Mouse (Mus musculus) embryo, embryonic 10.5 days (tissue): ENCODE measurements around the gene Edc3.
"Not testable (repeated sequence)": the region's sequence is repeated elsewhere in the genome, so short reads cannot be mapped to it uniquely, and the experiment has no call there.

ENCODE experiments used
- DNase-seq: peaks from one replicate; pipeline ENCODE4 v3.0.0-alpha.2; 2015; ENCODE audit warnings: low spot score

Gene Edc3

DNA sequence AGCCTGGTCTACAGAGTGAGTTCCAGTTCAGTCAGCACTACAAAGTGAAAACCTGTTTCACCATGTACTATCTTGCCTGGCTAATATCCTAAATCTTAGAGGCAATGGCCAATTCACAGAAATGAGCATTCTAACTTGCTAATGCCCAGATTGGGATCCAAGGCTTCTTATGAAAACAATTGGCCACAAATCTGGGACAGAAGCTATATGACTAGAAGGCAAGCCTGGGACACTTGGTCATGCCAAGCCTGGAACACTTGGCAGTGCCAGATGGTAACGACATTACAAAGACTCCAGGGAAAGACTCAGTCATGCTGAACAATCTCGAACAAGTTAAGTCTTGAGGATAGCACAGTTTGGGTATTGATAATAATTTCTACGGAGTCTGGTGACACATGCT lies 1.8 kb upstream of the Edc3 start:
- DNase-seq, result no peak

- DNase-seq, result peak; percentile 49
These were observed 457 bp downstream of the Edc3 start for GRCm38 (mm10) chr9:57708720-57709274.

DNA sequence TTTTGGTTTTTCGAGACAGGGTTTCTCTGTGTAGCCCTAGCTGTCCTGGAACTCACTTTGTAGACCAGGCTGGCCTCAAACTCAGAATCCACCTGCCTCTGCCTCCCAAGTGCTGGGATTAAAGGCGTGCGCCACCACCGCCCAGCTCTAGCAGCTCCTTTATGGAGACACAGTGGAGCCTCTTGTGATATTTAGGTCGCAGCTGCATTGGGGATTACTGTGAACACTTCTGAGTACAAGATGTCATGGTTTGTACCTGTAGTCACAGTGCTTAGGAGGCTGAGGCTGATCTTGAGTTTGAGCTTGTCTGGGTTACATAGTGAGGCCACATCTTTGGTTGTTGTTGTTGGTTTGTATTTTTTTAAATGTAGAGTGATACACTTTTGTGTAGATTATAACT lies 1.9 kb downstream of the Edc3 start:
- DNase-seq, result not testable (repeated sequence)

DNA sequence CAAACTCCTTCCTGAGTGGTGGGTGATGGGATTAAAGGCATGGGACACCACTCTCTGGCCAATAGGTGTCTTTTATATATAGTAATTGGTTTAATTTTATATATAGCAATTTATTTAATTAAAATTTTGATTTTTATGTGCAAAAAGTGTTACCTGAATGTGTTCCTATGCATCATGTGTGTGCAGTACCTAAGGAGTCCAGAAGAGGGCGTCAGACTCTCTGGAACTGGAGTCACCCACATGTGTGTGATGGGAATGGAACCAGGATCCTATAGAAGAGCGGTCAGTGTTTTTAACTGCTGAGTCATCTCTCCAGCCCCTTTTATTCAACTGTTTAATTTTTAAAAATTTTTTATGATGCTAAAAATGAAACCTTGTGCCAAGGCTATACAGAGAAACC lies 3.9 kb downstream of the Edc3 start:
- DNase-seq, result no peak

DNA sequence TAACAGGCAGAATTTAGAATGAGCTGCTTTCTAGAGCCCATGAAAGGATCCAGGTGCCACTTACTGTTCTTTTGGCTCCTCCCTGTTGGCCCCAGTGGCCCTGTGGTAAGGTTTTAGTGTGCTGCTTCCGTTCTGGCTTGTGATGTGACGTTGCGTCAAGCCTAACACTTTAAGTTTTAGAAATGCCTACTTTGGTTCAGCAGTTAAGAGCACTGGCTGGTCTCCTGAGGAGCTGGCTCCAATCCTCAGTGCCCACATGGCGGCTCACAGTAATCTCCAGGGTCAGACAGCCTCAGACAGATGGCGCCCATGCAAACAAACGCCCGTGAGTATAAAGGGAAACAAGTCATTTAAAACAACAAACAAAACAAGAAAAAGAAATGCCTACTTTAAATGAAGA lies 10.1 kb downstream of the Edc3 start:
- no peak for DNase-seq

DNA sequence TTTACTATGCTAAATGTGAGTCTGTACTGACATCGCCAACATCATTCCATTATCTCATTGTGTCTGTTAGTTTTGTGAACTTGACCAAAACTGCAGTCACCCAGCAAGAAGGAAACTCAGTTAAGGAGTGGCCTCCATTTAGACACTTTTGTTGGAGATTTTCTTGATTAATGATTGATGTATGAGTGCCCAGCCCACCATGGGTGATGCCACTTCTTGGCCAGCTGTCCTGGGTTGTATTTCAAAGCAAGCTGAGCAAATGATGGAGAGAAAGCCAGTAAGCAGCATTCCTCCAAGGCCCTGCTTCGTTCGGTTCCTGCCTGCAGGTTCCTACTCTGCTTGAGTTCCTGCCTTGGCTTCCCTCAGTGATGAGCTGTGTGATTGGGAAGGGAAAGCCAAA lies 12.4 kb downstream of the Edc3 start:
- DNase-seq, result no peak

DNA sequence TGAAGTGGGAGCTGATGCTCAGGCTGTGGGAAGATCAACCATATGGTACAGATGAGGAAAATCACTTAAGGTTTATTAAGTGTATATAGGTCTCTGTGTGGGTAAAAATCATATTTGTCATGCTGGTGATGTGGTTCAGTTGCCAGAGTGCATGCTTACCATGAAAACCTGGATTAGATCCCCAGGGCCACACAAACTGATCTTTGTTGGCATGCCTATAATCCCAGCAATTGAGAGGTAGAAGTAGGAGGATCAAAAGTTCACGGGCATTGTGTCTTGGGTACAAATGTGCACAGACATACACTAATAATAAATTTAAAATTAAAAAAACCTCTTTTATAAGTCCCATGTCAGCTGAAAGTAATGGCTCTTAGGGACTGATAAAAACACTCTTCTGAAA lies 14.0 kb downstream of the Edc3 start:
- no peak for DNase-seq

DNA sequence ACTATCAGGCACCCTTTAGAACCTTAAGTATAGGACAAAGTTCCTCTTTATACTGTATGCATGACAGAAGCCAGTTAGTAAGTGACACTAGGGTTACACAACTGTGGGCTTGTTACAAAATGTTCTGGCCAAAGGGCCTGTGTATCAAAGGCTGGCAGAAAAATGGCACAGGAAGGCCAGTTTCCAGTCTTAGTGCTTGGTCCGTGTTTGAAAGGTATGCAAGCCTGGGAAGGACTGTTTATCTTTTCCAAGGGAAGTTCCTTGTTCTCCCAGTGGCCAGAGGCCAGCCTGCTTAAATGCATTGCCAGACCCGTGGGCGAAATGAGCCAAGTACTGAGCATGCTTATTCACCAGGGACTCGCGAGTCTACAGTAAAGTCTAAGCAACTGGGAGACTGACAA lies 15.0 kb downstream of the Edc3 start:
- DNase-seq, result no peak

GRCm38 (mm10) chr9:57723796-57724195 lies 15.5 kb downstream of the Edc3 start:
- no peak for DNase-seq

DNA sequence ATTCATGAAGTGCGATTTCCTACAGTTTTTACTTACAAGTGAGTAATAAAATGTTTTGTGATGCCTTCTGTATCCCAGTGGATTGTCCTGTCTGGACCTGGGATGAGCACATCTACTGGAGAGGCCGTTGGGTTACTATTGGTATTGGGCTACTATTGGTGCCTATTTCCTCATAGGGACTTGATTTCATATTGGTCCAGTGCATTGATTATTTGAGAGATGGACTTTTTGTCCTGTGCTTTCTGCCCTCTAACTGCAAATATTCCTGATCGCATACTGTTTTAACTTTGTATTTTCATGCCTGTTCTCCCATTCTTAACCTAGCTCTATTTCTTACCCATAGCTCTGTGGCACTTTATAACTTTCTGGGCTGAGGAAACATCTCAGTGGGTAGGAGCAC lies 16.4 kb downstream of the Edc3 start:
- DNase-seq, result no peak

DNA sequence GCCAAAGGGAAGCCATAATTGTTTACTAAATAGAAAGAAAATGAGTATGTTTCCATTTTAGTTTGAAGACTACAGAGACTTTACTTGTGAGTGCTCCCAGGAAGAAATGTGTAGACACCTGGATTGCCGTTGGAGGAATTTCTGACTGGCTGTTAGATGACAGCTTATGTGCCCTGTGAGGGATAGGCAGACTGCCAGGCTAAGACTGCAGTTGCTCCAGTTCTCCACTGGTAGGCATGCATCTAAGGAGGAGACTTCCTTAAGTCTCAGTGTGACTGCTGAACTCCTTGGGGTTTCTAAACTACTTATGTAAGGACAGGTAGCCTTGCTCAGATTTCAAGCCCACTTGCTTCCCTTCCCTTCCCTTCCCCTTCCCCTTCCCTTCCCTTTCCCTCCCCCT lies 20.0 kb downstream of the Edc3 start:
- DNase-seq, result no peak

- no peak for DNase-seq
These were observed 25.3 kb downstream of the Edc3 start for GRCm38 (mm10) chr9:57733606-57734005.

DNA sequence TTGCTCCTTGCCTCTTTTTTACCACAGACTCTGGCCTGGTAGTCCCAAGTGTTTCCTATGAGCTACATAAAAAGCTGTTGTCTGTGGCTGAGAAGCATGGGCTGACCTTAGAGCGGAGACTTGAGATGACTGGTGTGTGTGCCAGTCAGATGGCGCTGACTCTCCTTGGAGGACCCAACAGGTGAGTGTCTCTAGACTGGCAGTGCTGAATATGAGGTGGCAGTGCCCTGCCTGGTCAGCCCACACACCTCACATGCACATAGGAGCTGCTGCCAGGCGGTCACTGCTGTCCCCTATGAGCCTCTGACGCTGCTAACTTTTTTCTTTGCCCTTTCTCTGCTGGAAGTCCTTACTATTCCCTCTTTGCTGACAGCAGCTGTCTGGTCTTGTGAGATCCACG lies 31.5 kb downstream of the Edc3 start:
- no peak for DNase-seq

DNA sequence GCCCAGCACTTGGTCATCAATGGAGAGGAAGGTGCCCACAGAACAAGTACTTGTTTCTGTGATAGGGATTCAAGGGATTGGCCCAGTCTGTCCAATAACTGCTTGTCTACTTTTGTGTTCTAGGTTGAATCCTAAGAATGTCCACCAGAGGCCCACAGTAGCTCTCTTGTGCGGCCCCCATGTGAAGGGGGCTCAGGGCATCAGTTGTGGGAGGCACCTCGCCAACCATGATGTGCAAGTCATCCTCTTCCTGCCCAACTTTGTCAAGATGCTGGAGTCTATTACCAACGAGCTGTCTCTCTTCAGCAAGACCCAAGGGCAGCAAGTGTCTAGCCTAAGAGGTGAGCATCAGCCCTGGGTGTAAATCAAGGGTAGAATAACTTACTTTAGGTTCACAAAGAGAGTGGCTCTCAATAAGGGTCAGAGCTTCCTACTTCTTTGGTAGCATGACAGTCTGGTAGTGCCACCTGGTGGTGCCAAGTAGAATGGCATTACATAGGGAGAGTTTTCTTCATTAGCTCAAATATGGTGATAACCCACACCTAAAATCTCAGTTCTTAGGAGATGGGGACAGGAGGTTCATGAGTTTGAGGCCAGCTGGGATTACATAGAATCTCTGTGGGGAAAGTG lies 36.2 kb downstream of the Edc3 start:
- peak; percentile 76 for DNase-seq

GRCm38 (mm10) chr9:57747067-57747466 lies 38.7 kb downstream of the Edc3 start:
- DNase-seq, result no peak

DNA sequence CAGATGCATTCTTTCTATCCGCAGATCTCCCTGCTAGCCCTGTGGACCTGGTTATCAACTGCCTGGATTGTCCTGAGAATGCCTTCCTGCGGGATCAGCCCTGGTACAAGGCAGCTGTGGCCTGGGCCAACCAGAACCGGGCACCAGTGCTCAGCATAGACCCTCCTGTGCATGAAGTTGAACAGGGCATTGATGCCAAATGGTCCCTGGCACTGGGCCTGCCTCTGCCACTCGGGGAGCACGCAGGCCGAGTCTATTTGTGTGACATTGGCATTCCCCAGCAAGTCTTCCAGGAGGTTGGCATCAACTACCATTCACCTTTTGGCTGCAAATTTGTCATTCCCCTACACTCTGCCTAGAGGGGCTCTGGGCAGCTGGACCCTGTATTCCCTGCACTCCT lies 39.8 kb downstream of the Edc3 start:
- DNase-seq, result no peak

DNA sequence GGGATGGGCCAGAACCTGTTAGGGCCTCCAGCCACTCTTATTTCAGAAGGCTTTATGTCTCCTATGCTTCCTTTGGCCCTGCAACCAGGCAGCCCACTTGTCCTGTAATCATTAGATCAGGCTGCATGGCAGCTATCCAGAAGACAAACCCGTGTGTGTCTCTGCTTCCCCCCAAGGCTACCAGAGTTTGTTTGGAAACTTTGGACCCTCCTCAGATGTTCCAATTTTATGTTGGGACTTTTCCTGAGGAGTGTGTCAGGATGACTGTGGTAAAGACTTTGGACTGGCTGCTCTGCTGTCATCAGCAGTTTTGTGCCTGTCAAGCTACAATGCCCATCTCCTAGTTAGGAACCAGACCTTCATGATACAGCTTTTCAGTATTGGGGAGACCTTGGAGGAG lies 40.5 kb downstream of the Edc3 start:
- no peak for DNase-seq

GRCm38 (mm10) chr9:57750901-57751300 lies 42.6 kb downstream of the Edc3 start:
- no peak for DNase-seq

- DNase-seq, result no peak
These were observed 49.2 kb downstream of the Edc3 start for GRCm38 (mm10) chr9:57757578-57757977.

DNA sequence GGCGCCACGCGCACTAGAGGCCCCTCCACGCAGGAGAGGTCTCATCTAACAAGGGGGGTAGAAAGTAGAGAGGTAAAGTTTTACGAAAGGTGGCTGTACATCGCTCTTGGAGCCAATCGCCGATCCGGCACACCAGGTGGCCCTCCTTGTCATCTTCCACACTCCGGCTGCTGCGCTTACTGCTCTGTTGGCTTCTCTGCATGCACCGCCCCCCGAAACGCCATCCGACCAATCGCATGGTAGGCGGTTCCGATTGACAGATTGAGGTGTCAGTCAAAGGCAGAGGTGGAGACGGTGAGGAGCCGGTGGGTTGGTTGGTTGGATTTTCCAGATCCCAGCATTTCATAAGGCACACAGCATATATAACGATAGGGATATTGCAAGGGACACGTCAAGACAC lies 50.2 kb downstream of the Edc3 start:
- no peak for DNase-seq

DNA sequence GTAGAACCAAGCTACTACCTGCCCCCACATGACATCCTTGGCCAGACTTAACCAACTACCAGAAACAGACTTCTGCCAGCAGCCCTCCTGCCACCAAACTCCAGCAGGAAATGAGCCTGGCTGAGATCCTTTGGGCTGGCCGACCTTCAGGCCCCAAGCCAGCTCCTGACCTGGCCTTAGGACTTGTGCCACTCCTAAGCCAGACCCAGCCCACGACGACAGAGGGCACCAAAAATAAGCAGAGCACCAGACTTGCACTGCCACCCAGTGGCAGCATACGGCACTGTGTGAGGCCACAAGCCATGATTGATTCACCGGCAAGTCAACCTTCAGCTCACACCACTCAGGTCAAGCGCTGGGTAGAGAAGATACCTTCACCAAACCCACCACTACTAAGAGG lies 50.9 kb downstream of the Edc3 start:
- DNase-seq, result peak; percentile 75

DNA sequence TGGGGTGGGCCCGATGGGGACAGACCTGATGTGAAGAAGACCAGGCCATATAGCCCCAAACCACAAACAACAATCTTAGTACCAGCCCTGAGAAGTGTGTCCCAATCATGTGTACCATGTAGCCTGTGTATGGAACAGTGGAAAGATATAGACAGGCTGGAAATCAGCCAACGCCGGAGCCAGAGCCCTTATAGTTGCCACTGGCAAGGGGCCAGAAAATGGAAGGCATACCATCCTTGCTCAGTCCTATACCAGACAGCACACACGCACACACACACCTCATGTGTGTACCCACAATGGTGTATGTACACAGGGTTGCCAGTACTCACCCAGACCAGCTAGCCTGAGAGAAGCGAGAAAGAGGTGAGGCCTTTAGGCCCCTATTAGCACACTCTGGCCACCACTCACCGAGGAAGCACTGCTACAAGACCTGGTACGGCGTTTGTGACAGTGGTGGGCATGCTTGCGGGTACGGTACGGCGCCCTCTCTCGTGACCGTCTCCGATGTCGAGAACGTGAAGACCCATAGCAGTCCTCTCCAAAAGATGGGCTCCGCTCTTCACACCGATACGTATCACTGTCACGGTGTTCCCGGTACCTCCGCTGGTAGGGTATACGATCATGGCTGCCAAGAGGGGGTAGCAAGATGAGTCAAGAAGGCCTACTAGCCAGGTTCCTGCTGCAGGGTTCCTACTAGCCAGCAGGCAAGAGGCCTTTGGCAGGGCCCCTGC lies 52.2 kb downstream of the Edc3 start:
- DNase-seq, result no peak
